35 mouse cellular contexts compared by ENCODE assay signal in genomic region chr6:25255762-25256161, GRCm38 (mm10).
DNase-seq lines count a peak whose midpoint lies in the region; ATAC-seq and TF ChIP-seq lines count a peak whose summit lies in the region.
"Had no signal": no experiment of that assay in that cellular context is flagged by ENCODE, and none has a peak within 500 bp of the region (broad histone marks: within the 10 kb centered on the region; RNA-seq: fewer than 3 reads in every experiment).

No protein-coding gene starts in this region.

- H3K4me2 ChIP-seq in forebrain, embryonic 16.5 days (ENCODE audit: low read length) = no peak overlapping the region
- H3K4me2 ChIP-seq: embryonic facial prominence, embryonic 15.5 days; heart, embryonic 13.5 days; limb, embryonic 13.5 days; liver, embryonic 11.5 days; lung, embryonic 15.5 days; midbrain, embryonic 15.5 days; neural tube, embryonic 13.5 days had no signal

- no peaks in the 10 kb centered on the region for H3K4me1 ChIP-seq in forebrain, embryonic 16.5 days (replicated peaks; ENCODE audit: control insufficient read depth, insufficient read depth, low read length)
- H3K4me1 ChIP-seq in forebrain, embryonic 10.5 days = no peaks in the 10 kb centered on the region
- H3K4me1 ChIP-seq: embryonic facial prominence, embryonic 10.5 days; embryonic facial prominence, embryonic 15.5 days; heart, embryonic 13.5 days; limb, embryonic 13.5 days; lung, embryonic 15.5 days; midbrain, embryonic 10.5 days; midbrain, embryonic 15.5 days; neural tube, embryonic 13.5 days had no signal

- no peaks in the 10 kb centered on the region for H3K9me3 ChIP-seq in forebrain, embryonic 16.5 days (ENCODE audit: control insufficient read depth, low read length)
- H3K9me3 ChIP-seq in forebrain, embryonic 10.5 days = no peaks in the 10 kb centered on the region
- H3K9me3 ChIP-seq: embryonic facial prominence, embryonic 10.5 days; embryonic facial prominence, embryonic 15.5 days; heart, embryonic 13.5 days; limb, embryonic 13.5 days; lung, embryonic 15.5 days; midbrain, embryonic 10.5 days; midbrain, embryonic 15.5 days; neural tube, embryonic 13.5 days had no signal

- H3K9ac ChIP-seq in forebrain, embryonic 16.5 days (replicated peaks; ENCODE audit: low read depth, low read length) = no peak overlapping the region
- H3K9ac ChIP-seq: embryonic facial prominence, embryonic 15.5 days; heart, embryonic 13.5 days; limb, embryonic 13.5 days; lung, embryonic 15.5 days; midbrain, embryonic 15.5 days; neural tube, embryonic 13.5 days had no signal

- no peak overlapping the region for H3K27ac ChIP-seq in forebrain, embryonic 16.5 days (ENCODE audit: low read length)
- no peak overlapping the region for H3K27ac ChIP-seq in forebrain, embryonic 10.5 days
- peak overlapping the region; percentile 70; the same call in 1 of the 2 replicates for H3K27ac ChIP-seq in layer of hippocampus, adult 2 months
- H3K27ac ChIP-seq: embryonic facial prominence, embryonic 10.5 days; embryonic facial prominence, embryonic 15.5 days; heart, embryonic 13.5 days; kidney, postnatal 0 days; left cerebral cortex, adult 2 months; limb, embryonic 13.5 days; lung, embryonic 15.5 days; midbrain, embryonic 10.5 days; midbrain, embryonic 15.5 days; neural tube, embryonic 13.5 days; stomach, postnatal 0 days had no signal

- DNase-seq in cerebellum, adult 9-11 months = no peak
- no peak for DNase-seq in forebrain, embryonic 10.5 days (ENCODE audit: extremely low spot score, low spot score)
- DNase-seq in layer of hippocampus, adult 2 months (ENCODE audit: low spot score in 2 of 2) = peak; percentile 14 to 53
- no peak for DNase-seq in layer of hippocampus, postnatal 25 days (ENCODE audit: extremely low spot score in 1 of 2, low spot score in 1 of 2)
- DNase-seq in brain, adult 2 months (ENCODE audit: low read depth, low spot score) = peak; percentile 75
- no peak for DNase-seq in urinary bladder, postnatal 25 days (ENCODE audit: low spot score)
- DNase-seq: adrenal gland, adult 2 months; adrenal gland, postnatal 36 days; cerebellum, adult 18-20 months; cerebellum, postnatal 25 days; gastrocnemius, postnatal 10 days; heart, postnatal 10 days; kidney, adult 8-10 months; kidney, postnatal 4 days; right cerebral cortex, postnatal 4 days; thymus, adult 2 months; thymus, postnatal 36 days had no signal

- ATAC-seq in cerebellum, adult (ENCODE audit: insufficient number of reproducible peaks, low FRiP score, low TSS enrichment) = peak; percentile 36; the same call in 1 of the 2 replicates
- ATAC-seq in forebrain, embryonic 16.5 days = peak; percentile 72
- ATAC-seq: activated CD4-positive, CD25-positive, alpha-beta regulatory T cell, adult 4 months; intestine, embryonic 16.5 days; midbrain, embryonic 15.5 days had no signal

- no peak for TF ChIP-seq CTCF in layer of hippocampus, adult 2 months (conservative IDR thresholded peaks at IDR 0.05)

- WGBS in forebrain, embryonic 16.5 days = 59% methylated on average over 2 of the region's 2 CpGs
- 80% methylated on average over 2 of the region's 2 CpGs for WGBS in forebrain, embryonic 10.5 days

- H3K4me3 ChIP-seq in forebrain, embryonic 16.5 days (replicated peaks; ENCODE audit: low read length) = no peak overlapping the region
- H3K4me3 ChIP-seq in forebrain, embryonic 10.5 days = no peak overlapping the region
- no peak overlapping the region for H3K4me3 ChIP-seq in layer of hippocampus, adult 2 months
- H3K4me3 ChIP-seq: embryonic facial prominence, embryonic 10.5 days; embryonic facial prominence, embryonic 15.5 days; heart, embryonic 13.5 days; left cerebral cortex, adult 2 months; limb, embryonic 13.5 days; lung, embryonic 15.5 days; midbrain, embryonic 10.5 days; midbrain, embryonic 15.5 days; myocyte; neural tube, embryonic 13.5 days had no signal

- H3K36me3 ChIP-seq in forebrain, embryonic 16.5 days (ENCODE audit: control insufficient read depth, insufficient read depth) = no peaks in the 10 kb centered on the region
- H3K36me3 ChIP-seq in forebrain, embryonic 10.5 days (replicated peaks) = no peaks in the 10 kb centered on the region
- H3K36me3 ChIP-seq: embryonic facial prominence, embryonic 10.5 days; embryonic facial prominence, embryonic 15.5 days; heart, embryonic 13.5 days; limb, embryonic 13.5 days; lung, embryonic 15.5 days; midbrain, embryonic 10.5 days; midbrain, embryonic 15.5 days; neural tube, embryonic 13.5 days had no signal

- no peaks in the 10 kb centered on the region for H3K27me3 ChIP-seq in forebrain, embryonic 16.5 days (replicated peaks; ENCODE audit: control insufficient read depth, insufficient read depth, low read length)
- H3K27me3 ChIP-seq in forebrain, embryonic 10.5 days (ENCODE audit: poor library complexity, severe bottlenecking) = no peaks in the 10 kb centered on the region
- H3K27me3 ChIP-seq: CH12.LX; embryonic facial prominence, embryonic 15.5 days; heart, embryonic 13.5 days; limb, embryonic 13.5 days; lung, embryonic 15.5 days; midbrain, embryonic 15.5 days; neural tube, embryonic 13.5 days had no signal

Comparison
In these comparisons a context has a peak if more than half of its experiments do, and no peak if none do; other contexts are left out.
1. DNase-seq: peak in layer of hippocampus, adult 2 months (2 of 2) and brain, adult 2 months (single experiment); none in cerebellum, adult 9-11 months (single experiment), forebrain, embryonic 10.5 days (single experiment), layer of hippocampus, postnatal 25 days (0 of 2) and urinary bladder, postnatal 25 days (single experiment).